Mouse (Mus musculus): ENCODE results near the gene Mrpl16. TPM values are rescaled to one million over a fixed set of nuclear protein-coding genes. Genes with fewer than 3 reads are reported as not detected.

Gene Mrpl16
- polyA plus RNA-seq (2017; shearing (Covaris generic)) = 39.2 TPM

DNA sequence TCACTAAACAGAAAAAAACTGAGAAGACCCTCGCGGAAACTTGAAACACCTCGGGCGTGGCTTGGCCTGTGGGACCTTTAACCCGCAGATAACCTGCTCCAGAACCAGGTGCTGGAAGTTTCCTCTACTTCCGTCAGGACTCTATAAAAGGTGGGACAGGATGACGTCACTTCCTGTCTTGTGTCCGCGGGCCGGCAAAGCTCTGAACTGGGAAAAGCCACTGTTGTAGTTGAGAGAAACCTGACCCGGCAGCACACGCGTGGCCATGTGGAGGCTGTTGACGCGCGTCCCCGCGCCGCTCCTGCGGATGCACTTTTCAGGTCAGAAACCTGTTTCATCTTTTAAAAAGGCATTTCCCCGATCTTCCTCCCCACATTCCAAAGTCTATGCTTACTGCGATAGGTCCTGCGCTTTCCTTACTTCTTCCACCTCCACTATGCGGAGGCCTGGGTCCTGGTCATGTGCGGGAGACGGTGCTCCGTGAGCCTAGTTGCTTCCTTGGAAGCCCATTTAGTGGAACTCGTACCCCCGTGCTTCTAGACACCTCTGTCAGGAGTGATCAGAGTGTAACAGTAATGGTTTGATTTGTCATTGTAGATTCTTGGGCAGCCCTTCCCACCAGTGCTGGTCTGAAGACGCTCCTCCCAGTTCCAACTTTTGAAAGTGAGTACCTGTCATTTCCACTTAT lies at the start of gene Mrpl16:
Gene Mrpl16 (plus strand): TSS at position 187 of the 688 bp plus-strand sequence.

DNA sequence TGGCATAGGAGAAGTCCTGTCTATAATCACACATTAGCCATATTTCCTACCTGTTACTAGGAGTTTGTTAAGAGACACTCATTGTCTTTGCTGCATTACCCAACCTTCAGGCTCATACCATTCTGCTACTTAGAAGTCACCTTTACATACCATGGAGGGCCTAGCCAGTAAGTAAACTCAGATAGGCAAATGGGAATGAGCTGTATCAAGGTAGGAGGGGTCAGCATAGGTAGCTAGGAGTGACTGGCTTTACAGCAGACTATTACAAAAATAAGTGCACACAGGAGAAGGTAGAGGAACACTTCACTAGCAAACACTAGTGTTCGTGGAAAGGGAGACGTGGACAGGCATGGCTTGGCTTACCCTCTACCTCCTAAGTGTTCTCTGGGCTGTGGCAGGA lies 22.9 kb upstream of the Mrpl16 start, which contains the start of gene Gif:
Gene Gif (plus strand): TSS at position 257 of the 400 bp plus-strand sequence.

DNA sequence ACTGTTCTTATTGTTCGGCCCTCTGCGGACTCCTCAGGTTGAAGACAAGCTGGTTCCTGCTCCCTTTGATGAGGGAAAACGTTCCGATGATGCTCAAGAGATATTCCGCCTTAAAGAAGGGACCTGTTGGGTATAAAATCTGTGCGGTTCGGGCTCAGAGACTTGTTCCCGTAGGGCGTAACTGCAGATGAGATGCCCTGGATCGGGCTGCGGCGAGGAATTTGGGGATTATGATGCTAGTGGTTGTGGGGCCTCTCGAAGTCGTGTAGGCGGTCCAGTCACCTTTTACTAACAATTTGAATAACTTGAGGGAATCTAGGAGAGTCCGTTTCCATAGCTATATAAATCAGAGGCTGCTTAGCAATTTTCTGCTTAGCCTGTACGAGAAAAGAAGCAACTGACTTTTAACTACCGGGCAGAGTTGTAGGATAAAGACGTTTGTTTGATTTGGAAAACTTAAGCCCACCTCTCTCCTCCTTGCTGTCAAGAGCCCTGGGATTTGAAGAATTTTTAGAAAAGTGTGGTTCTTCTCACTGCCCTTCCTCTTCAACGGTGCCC lies 49.0 kb downstream of the Mrpl16 start, which contains the start of gene Stx3:
Gene Stx3 (minus strand): TSS at position 261 of the 558 bp plus-strand sequence.

Other genes starting within 250 kb of the Mrpl16 start
- gene Ms4a4d, start 233.6 kb upstream of the Mrpl16 start, polyA plus RNA-seq (2017; shearing (Covaris generic)) = 1.7 TPM
- gene Ms4a6d, start 165.5 kb upstream of the Mrpl16 start, polyA plus RNA-seq (2017; shearing (Covaris generic)) = 2.8 TPM
- gene Ms4a2, start 146.7 kb upstream of the Mrpl16 start, polyA plus RNA-seq (2017; shearing (Covaris generic)) = not detected
- gene Ms4a3, start 129.5 kb upstream of the Mrpl16 start, polyA plus RNA-seq (2017; shearing (Covaris generic)) = not detected
- gene Oosp2, start 109.8 kb upstream of the Mrpl16 start, polyA plus RNA-seq (2017; shearing (Covaris generic)) = not detected
- not detected for gene Oosp1, start 79.2 kb upstream of the Mrpl16 start, polyA plus RNA-seq (2017; shearing (Covaris generic))
- gene Oosp3, start 73.3 kb upstream of the Mrpl16 start, polyA plus RNA-seq (2017; shearing (Covaris generic)) = not detected
- gene Gif, start 22.8 kb upstream of the Mrpl16 start, polyA plus RNA-seq (2017; shearing (Covaris generic)) = not detected
- 1.7 TPM for gene Stx3, start 49.0 kb downstream of the Mrpl16 start, polyA plus RNA-seq (2017; shearing (Covaris generic))
- not detected for gene Olfr1417, start 68.8 kb downstream of the Mrpl16 start, polyA plus RNA-seq (2017; shearing (Covaris generic))
- gene Olfr1418, start 90.7 kb downstream of the Mrpl16 start, polyA plus RNA-seq (2017; shearing (Covaris generic)) = not detected
- gene Olfr1419, start 104.7 kb downstream of the Mrpl16 start, polyA plus RNA-seq (2017; shearing (Covaris generic)) = not detected
- gene Olfr1420, start 116.2 kb downstream of the Mrpl16 start, polyA plus RNA-seq (2017; shearing (Covaris generic)) = not detected
- 32.6 TPM for gene Patl1, start 142.0 kb downstream of the Mrpl16 start, polyA plus RNA-seq (2017; shearing (Covaris generic))
- gene Osbp, start 195.6 kb downstream of the Mrpl16 start, polyA plus RNA-seq (2017; shearing (Covaris generic)) = 57.5 TPM

Data from naive thymus-derived CD4-positive, alpha-beta T cell, adult 5 months (primary cell).